Mouse (Mus musculus): ENCODE measurements at regions not wholly inside any gene's neighbourhood (a gene's known extent, or its start where the extent isn't known, plus 50 kb on each side); places are given as distances from the start of the nearest gene placed in this dataset.
A peak's percentile ranks its signal among the peaks of the same experiment; 100 is the strongest.

DNA sequence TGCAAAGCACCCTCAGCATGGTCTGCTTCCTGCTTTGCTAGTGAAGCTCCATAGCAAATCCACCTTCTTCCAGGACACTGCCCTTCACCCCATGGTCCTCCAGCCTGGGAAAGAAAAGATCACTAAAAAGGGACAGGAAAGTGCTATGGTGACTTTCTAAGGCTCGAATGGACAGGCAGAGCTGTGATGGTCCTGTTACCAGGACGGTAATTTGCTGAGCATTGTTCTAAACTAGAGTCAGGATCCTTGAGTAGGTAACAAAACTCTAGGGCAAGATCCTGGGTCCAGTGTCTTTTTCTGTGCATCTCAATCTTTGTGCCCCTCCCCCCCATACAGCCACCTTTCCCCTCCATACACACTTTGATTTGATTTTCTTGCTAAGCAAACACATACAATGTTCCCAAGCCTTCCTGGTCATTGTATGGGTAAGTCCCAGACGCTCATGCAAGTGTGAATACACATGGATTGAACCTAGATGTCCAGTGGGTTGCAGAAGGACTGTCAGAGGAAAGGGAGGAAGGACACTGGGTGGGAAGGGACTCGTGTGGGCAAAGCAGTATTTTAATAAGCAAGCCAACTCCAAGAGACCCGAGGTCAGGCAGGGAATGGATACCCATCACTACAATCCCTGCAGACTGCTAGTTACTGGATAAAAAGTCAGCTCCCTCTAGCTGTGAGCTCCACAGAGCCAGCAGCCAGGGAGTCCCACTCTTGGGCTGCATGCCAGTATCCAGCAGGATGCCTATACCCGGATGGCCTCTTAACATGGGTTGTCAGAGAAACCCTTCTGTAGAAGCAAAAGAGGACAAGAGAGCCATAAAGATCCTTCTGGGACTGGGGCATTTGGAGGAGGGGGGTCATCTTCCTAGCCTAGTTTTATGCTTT is 186.9 kb downstream of the Zfp36l1 start:
- 11% methylated on average over 6 of the region's 6 CpGs for WGBS
- H3K4me1 ChIP-seq = peaks cover 54% of the 10 kb centered on the region
- H3K9ac ChIP-seq (replicated peaks) = peak overlapping the region; percentile 34
- H3K27ac ChIP-seq (replicated peaks) = peak overlapping the region; percentile 91
- H3K36me3 ChIP-seq = no peaks in the 10 kb centered on the region
- 0 out of 2 replicates have a peak, but pooled peaks have one; percentile 24 for ATAC-seq (replicated peaks)
- H3K27me3 ChIP-seq = no peaks in the 10 kb centered on the region
- peak overlapping the region; percentile 26 for H3K4me2 ChIP-seq (replicated peaks)
- H3K4me3 ChIP-seq = no peak overlapping the region
- no peaks in the 10 kb centered on the region for H3K9me3 ChIP-seq

GRCm38 (mm10) chr12:79924921-79925703 is 187.7 kb downstream of the Zfp36l1 start:
- Histone ChIP-seq H3K27me3 (no peaks in the 10 kb centered on the region), H3K9ac (replicated peaks) (peak overlapping the region; percentile 34), H3K27ac (replicated peaks) (peak overlapping the region; percentile 91), H3K4me2 (replicated peaks) (peak overlapping the region; percentile 26), H3K9me3 (no peaks in the 10 kb centered on the region), H3K4me1 (peaks cover 54% of the 10 kb centered on the region), H3K36me3 (no peaks in the 10 kb centered on the region), H3K4me3 (no peak overlapping the region)
- ATAC-seq (replicated peaks) = peak; percentile 88
- under 1% methylated on average over 16 of the region's 16 CpGs for WGBS

GRCm38 (mm10) chr12:79923811-79924210 is 189.0 kb downstream of the Zfp36l1 start:
- Histone ChIP-seq H3K4me3 (no peak overlapping the region), H3K9me3 (no peaks in the 10 kb centered on the region), H3K4me1 (peaks cover 51% of the 10 kb centered on the region), H3K9ac (replicated peaks) (no peak overlapping the region), H3K27ac (replicated peaks) (peak overlapping the region; percentile 91), H3K36me3 (no peaks in the 10 kb centered on the region), H3K4me2 (replicated peaks) (no peak overlapping the region), H3K27me3 (no peaks in the 10 kb centered on the region)
- 76% methylated on average over 6 of the region's 6 CpGs for WGBS
- no peak for ATAC-seq (replicated peaks)

DNA sequence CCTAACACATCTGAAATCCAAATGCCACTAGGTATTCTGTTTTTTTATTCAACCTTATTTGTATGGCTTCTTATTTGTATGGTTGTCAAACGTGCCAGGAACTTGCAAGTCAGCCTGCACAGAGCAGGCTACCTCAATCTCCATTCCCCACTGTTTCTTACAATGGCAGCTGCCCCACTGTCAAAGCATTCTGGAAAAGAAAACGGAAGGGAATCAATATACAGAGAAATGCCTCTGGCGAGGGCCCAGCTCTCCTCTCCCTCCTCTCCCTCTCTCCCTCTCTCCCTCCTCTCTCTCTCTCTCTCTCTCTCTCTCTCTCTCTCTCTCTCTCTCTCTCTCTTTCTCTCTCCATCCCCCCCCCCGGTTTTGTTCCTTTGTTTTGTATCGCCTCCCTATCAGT is 191.0 kb downstream of the Zfp36l1 start:
- ATAC-seq (replicated peaks) = no peak
- H3K9ac ChIP-seq (replicated peaks) = 0 out of 2 replicates have a peak overlapping the region, but pooled peaks have one; percentile 6
- peaks cover 37% of the 10 kb centered on the region for H3K4me1 ChIP-seq
- H3K36me3 ChIP-seq = no peaks in the 10 kb centered on the region
- H3K4me2 ChIP-seq (replicated peaks) = no peak overlapping the region
- 13% methylated on average over 5 of the region's 5 CpGs for WGBS
- no peaks in the 10 kb centered on the region for H3K27me3 ChIP-seq
- H3K9me3 ChIP-seq = no peaks in the 10 kb centered on the region
- peak overlapping the region; percentile 50; the same call in 1 of the 2 replicates for H3K27ac ChIP-seq (replicated peaks)
- H3K4me3 ChIP-seq = no peak overlapping the region

GRCm38 (mm10) chr12:79918983-79919382 is 193.8 kb downstream of the Zfp36l1 start:
- H3K27me3 ChIP-seq = no peaks in the 10 kb centered on the region
- peaks cover 11% of the 10 kb centered on the region; the same call in 1 of the 2 replicates for H3K4me1 ChIP-seq
- H3K27ac ChIP-seq (replicated peaks) = no peak overlapping the region
- H3K9me3 ChIP-seq = no peaks in the 10 kb centered on the region
- no peak overlapping the region for H3K4me2 ChIP-seq (replicated peaks)
- no peak for ATAC-seq (replicated peaks)
- 82% methylated on average over 5 of the region's 5 CpGs for WGBS
- no peak overlapping the region for H3K4me3 ChIP-seq
- no peaks in the 10 kb centered on the region for H3K36me3 ChIP-seq
- H3K9ac ChIP-seq (replicated peaks) = no peak overlapping the region

GRCm38 (mm10) chr12:79917634-79918289 is 195.1 kb downstream of the Zfp36l1 start:
- ATAC-seq (replicated peaks) = no peak
- WGBS = 41% methylated on average over 10 of the region's 10 CpGs
- Histone ChIP-seq H3K36me3 (no peaks in the 10 kb centered on the region), H3K9ac (replicated peaks) (no peak overlapping the region), H3K27me3 (no peaks in the 10 kb centered on the region), H3K27ac (replicated peaks) (no peak overlapping the region), H3K9me3 (no peaks in the 10 kb centered on the region), H3K4me1 (peaks cover 11% of the 10 kb centered on the region; the same call in 1 of the 2 replicates), H3K4me3 (no peak overlapping the region), H3K4me2 (replicated peaks) (no peak overlapping the region)

DNA sequence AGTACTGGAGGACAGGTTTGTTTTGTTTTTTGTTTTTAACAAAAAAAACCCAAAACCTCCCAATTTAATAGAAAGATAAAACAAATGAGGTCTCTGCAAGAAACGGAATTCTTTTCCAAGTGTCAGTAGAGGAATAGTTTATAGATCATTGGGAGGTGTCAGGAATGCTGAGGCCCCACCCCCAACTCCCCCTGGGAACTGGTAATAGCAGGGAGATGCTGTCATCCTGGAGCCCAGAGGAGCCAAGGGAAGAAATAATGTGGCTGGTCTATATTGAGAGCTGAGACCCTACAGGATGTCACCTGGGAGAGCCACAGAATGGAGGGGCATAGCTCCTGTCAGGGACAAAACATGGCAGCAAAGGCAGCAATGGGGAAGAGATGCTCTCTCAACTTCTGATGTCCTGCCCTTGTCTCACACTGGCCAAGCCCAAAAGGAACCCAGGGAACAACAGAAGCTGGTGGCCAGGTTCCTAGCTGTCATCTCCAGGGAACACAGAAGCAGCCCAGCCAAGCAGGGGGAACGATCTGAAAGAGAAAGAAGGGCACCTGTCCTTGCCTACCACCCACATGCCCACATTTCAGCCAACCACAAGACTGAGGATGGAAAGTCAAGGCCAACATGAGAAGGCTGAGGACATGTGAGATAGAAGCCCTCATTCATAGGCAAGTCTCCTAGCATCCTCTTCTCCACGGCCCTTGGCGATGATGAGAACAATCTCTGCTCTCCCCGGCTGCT is 195.7 kb downstream of the Zfp36l1 start:
- Histone ChIP-seq H3K4me3 (no peak overlapping the region), H3K27me3 (no peaks in the 10 kb centered on the region), H3K27ac (replicated peaks) (no peak overlapping the region), H3K4me2 (replicated peaks) (no peak overlapping the region), H3K36me3 (no peaks in the 10 kb centered on the region), H3K4me1 (peaks cover 9% of the 10 kb centered on the region; the same call in 1 of the 2 replicates), H3K9ac (replicated peaks) (no peak overlapping the region), H3K9me3 (no peaks in the 10 kb centered on the region)
- WGBS = 90% methylated on average over 5 of the region's 5 CpGs
- no peak for ATAC-seq (replicated peaks)

DNA sequence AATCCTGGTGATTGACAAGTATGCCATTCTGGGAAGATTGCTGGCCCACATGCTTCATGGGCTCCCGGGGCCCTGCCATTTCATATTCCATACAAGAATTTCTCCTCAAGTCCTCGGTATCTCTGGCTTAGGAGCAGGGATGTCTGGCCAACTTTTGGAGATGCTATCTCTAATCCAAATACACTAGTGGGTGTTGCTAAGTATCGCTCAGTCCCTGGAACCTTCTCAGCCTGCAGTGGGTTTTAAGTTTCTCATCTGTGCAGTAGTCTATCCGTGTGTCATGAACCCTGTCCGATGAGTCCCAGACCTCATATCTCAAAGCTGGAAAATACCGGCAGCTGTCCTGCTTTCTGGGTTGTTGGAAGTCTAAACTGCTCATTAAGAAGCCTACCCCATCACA is 198.9 kb downstream of the Zfp36l1 start:
- Histone ChIP-seq H3K4me2 (replicated peaks) (no peak overlapping the region), H3K27ac (replicated peaks) (no peak overlapping the region), H3K9me3 (no peaks in the 10 kb centered on the region), H3K27me3 (no peaks in the 10 kb centered on the region), H3K36me3 (no peaks in the 10 kb centered on the region), H3K4me3 (no peak overlapping the region), H3K9ac (replicated peaks) (no peak overlapping the region), H3K4me1 (peaks cover 19% of the 10 kb centered on the region)
- no peak for ATAC-seq (replicated peaks)
- 91% methylated on average over 6 of the region's 6 CpGs for WGBS

GRCm38 (mm10) chr12:79912281-79913063 is 200.3 kb downstream of the Zfp36l1 start:
- no peaks in the 10 kb centered on the region for H3K9me3 ChIP-seq
- WGBS = 92% methylated on average over 10 of the region's 10 CpGs
- no peak overlapping the region for H3K9ac ChIP-seq (replicated peaks)
- no peaks in the 10 kb centered on the region for H3K36me3 ChIP-seq
- no peaks in the 10 kb centered on the region for H3K27me3 ChIP-seq
- peak overlapping the region; percentile 85; the same call in 1 of the 2 replicates for H3K27ac ChIP-seq (replicated peaks)
- no peak overlapping the region for H3K4me2 ChIP-seq (replicated peaks)
- peaks cover 19% of the 10 kb centered on the region for H3K4me1 ChIP-seq
- H3K4me3 ChIP-seq = no peak overlapping the region
- ATAC-seq (replicated peaks) = no peak

DNA sequence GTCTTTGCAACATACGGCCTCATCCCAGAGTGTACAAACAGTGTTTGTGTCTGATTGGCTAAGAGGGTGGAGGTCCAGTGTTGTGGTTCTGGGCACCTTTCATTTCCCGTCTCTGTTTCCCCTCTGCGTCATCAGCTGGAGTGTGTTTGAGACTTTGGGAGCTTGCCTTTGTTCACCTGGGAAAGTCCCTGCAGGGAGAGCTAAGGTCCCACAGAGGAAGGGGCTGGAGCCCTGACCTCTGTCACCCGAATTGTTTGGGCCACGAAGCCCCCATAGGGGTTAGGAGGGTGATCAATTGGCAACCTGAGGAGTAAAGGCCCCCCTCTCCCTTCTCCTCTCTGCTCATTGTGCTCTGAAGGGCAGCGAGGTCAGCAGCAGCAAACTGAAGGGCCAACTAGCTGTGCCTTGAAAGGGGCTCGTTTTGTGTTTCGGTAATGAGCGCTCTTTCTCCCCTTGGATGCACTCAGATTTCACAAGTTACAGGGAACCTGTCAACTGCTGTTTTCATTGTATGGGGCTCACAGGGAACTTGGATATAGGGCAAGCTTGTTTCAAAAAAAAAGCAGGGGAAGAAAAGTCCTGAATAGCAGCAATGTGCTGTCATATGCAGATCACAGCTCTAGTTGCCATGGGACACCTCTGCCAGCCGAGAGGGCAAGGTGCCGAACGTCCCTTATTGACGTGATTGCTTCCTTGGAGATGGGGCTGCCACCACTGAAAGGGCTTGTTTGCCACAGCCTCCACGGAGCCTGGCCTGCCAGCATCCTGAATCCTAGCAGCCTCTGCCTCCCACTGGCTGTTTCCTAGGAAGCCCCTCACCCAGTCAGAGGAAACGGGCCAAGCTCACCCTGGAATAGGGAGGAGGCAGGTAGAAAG is 201.7 kb downstream of the Zfp36l1 start:
- Histone ChIP-seq H3K36me3 (no peaks in the 10 kb centered on the region), H3K27me3 (no peaks in the 10 kb centered on the region), H3K9me3 (no peaks in the 10 kb centered on the region), H3K4me1 (peaks cover 19% of the 10 kb centered on the region), H3K4me3 (no peak overlapping the region), H3K4me2 (replicated peaks) (no peak overlapping the region), H3K27ac (replicated peaks) (peak overlapping the region; percentile 85), H3K9ac (replicated peaks) (no peak overlapping the region)
- ATAC-seq (replicated peaks) = peak; percentile 88
- WGBS = 5% methylated on average over 15 of the region's 15 CpGs

Measured in forebrain, embryonic 15.5 days (tissue).